Mouse (Mus musculus): ENCODE measurements at regions not wholly inside any gene's neighbourhood (a gene's known extent, or its start where the extent isn't known, plus 50 kb on each side); places are given as distances from the start of the nearest gene placed in this dataset.
A peak's percentile ranks its signal among the peaks of the same experiment; 100 is the strongest.

DNA sequence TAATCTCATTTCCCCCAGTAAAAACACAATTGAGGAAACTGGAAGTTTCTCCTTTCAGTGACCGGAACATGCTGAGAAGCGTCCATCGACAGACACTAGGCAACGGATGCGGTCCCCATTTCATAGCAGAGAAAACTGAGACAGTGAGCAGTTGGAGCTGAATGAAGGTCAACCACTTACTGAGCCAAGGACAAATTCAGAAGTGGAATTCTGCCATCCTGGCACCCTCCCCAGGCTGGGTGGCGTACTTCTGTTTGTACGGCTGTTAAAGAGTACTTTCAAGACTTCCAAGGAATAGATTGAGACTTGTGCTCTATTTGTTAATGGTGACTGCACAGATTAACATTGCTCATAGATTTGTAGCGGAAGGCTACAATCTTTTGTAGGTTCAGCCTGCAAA is 54.2 kb upstream of the Bhlhe40 start:
- peak; percentile 83 for DNase-seq

GRCm38 (mm10) chr6:108608308-108608707 is 52.1 kb upstream of the Bhlhe40 start:
- no peak for DNase-seq

Data from heart, adult 11 months (tissue).